Mouse (Mus musculus) kidney, adult 8-10 months (tissue): ENCODE data around the gene Golga2.
"Not testable (repeated sequence)": the region's sequence is repeated elsewhere in the genome, so short reads cannot be mapped to it uniquely, and the experiment has no call there.

Source experiments
- DNase-seq, 2 experiments: peaks; one replicate each; pipeline ENCODE4 v3.0.0; 2022

Gene Golga2

DNA sequence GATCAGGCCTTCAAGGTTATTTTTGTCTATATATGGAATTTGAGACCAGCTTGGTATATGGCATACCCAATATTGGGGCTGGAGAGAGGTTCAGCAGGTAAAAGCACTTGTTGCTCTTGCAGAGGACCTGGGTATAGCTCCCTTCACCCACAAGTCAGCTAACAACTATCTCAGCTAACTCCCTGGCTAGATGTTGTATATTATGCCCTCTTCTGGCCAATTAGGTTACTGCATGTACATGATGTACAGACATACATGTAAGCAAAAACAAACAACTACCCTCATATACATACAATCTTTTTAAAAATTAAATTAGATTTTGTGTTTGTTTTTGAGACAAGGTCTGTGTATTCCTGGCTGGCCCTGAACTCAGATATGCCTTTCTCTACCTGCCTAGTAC, 2.4 kb downstream of the Golga2 start:
- no peak for DNase-seq

DNA sequence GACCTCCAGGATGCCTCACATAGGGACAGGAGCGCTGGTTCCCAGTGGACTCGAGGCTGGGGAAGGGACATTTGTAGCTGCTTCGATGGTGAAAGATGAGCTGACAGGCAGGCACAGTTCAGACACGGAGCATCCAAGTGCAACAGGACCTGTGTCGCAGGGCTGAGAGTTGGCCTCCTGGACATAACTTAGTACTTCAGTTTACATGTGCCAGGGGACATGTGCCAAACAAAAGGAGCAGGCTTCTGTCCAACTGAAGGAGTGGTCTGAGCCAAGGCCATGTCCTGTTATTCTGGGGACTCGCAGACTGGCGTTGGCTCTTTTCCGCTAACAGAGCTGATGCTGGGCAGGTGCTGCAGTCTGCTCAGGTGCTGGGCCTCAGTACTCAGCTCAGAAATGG, 7.2 kb downstream of the Golga2 start:
- DNase-seq, result no peak

DNA sequence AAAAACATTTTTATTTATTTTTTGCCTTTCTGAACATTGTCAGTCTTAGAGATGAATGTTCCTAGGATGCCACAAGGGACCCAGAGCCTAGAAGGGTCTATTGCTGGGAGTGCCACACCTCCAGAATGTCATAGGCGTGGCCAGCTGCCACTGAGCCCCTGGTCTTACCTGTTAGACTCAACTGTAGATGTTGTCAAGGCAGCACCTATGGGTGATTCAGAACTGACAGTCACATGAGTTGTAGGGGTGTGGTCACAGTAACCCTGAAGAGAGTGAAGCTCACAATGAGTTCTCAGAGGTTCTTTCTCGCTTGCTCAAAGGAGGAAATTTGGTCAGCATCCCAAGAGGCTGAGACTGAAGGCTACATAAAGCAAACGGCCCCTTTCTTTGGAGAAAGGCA, 8.1 kb downstream of the Golga2 start:
- no peak for DNase-seq

DNA sequence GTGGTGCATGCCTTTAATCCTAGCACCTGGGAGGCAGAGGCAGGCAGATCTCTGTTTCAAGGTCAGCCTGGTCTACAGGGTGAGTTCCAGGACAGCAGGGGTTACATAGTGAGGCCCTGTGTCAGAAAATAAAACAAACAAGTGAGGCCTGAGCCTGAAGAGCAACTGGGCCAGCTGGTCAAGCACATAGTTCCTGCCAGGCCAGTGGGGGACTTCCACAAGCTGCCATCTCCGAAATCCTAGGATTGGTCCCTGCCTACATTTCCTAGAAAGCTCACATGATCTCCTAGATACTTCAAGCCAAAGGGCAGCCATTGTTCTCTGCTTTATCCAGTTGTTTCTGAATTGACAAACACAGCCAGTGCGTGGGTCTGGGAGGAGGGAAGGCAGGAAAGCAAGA, 8.7 kb downstream of the Golga2 start:
- not testable (repeated sequence) for DNase-seq

DNA sequence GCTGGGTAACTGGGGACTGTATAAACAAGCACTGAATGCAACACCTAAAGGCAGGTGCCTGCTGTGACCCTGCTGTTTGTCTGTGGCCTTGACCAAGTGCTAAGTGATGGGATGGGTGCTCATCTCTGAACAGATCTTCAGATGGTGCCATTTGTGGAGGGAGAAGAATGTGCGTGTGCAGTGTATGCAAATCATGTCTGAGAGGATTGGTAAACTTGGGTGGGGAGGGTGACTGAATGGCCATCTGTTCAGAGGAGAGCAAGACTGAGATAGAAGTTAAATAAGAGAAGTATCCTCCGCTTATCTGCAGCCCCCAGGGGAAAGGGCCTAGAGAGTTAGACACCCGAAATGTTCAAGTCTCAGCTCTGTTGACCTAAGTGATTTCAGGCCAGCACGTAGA, 12.3 kb downstream of the Golga2 start:
- no peak for DNase-seq

DNA sequence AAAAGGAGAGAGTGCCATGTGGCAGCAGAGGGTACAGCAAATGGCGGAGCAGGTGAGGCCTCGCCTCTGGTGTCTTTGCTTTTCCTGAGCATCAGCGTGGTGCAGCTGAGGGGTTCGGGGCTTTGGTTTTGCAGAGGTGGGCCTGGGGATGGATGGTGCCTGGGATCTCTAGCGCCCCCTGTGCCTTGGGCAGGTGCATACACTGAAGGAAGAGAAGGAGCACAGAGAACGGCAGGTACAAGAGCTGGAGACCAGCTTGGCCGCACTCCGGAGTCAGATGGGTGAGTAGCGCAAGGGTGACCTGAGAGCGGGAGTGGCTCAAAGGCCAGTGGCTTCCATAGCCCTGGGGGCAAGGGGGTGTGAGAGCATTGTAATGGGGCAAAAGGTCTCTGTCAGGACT, 15.8 kb downstream of the Golga2 start:
- DNase-seq, result no peak

DNA sequence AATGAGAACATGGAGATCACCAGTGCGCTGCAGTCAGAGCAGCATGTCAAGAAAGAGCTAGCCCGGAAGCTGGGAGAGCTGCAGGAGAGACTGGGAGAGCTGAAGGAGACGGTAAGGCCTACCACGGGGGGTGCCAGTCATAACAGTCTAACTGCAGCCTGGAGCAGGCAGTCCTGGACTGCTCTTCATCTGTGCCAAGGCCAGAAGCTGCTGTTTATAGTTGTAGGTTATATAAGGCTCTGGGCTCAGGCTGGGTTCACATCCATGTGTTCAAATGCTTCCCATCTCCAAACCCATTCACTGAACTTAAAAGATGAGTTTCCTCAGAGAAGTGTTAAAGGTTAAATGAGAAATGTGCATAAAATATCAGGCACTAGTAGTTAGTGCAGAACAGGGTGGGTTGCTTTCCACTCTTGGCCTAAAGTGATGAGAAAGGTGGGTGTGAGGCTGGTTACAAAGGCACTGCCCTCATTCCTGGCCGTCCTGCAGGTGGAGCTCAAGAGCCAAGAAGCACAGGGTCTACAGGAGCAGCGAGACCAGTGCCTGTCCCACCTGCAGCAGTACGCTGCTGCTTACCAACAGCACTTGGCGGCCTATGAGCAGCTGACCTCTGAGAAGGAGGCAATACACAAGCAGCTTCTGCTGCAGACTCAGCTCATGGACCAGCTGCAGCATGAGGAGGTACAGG, 17.1 kb downstream of the Golga2 start:
- peak in 1 of 2 experiments; percentile 53 for DNase-seq

DNA sequence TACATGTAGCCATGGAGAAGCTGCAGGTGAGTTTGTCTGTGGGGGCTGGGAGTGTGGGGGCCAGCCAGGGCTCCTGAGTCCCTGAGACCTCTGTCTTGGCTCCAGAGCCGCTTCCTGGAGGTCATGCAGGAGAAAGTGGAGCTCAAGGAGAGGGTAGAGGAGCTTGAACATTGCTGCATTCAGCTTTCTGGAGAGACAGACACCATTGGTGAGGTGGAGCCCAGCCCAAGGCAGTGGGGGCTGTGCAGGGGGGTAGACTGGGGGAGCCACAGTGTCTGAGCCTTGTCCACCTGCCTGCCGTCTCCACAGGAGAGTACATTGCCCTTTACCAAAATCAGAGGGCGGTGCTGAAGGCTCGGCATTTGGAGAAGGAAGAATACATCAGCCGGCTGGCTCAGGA, 18.5 kb downstream of the Golga2 start:
- no peak for DNase-seq

DNA sequence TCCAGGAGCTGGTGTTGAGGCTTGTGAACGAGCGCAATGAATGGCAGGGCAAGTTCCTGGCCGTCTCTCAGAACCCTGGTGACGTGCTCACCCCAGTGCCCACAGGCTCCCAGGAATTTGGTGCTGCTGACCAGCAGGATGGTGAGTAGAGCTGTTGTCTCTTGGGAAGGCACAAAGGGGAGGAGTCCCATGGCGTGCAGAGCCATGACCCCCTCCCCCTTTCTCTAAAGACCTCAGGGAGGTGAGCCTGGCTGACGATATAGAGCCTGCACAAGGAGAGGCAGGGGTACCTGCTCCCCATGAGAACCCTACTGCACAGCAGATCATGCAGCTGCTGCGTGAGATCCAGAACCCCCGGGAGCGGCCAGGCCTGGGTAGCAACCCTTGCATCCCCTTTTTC, 19.0 kb downstream of the Golga2 start:
- no peak for DNase-seq

DNA sequence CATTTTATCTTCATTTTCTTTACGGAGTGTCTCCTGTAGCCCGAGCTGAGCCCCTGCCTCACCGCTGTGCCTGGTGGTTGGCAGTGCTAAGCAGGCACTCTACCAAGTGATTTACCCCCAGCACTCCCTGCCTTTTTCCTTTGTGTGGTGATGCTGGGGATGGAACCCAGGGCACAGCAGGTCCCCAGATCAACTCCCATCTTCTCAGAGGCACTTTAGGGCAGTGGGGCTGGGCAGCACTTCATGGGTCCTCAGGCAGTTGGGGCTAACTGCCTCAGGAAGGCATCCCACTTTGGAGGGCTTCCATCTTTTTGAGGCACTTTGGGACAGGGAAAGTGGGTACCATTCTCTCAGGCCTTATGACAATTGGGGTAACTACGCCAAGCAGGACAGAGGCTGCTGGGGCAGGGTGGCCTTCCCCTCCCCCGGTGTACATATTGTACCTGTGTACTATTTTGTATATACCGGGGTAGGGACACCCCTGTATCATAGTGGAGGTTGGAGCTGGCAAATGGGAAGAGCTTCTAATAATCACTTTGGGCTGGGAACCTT, 20.1 kb downstream of the Golga2 start:
- DNase-seq, result no peak

DNA sequence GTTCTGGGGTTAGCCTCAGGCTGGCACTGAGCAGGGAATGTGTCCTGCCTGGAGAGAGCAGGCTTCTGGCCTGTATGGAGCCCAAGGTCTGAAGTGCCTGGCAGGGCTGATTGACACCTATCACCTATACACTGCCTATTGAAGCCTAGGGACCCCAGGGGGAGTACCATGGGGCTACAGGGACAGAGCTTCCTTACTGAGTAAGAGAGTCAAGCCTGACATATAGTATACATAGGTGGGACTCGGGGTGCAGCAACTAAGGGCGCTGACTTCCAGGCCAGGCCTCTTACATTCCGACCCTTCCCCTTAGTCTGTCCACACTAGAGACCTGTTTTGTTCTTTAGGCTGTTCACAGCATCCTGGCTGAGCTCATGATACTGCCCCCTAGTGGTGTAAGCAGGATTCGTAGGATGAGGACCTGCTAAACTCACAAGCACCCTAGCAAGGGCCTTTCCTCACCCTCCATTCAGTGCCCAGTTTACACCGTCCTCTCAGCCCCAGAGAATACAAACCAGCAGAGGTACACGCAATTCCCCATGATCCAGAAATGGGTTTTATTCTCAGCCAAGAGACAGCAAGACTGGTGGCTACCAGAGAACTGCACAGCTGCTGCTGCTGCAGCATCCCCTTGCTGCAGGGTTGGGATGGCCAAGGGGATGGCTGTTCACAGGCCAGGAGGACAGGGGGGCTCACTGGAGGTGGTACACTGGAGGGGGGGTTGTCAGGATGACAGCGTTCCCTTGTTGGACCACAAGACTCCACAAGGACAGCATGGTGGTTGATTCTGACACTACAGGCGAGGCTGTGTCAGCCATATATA, 21.0 kb downstream of the Golga2 start:
- DNase-seq, result peak; percentile 39 to 52

DNA sequence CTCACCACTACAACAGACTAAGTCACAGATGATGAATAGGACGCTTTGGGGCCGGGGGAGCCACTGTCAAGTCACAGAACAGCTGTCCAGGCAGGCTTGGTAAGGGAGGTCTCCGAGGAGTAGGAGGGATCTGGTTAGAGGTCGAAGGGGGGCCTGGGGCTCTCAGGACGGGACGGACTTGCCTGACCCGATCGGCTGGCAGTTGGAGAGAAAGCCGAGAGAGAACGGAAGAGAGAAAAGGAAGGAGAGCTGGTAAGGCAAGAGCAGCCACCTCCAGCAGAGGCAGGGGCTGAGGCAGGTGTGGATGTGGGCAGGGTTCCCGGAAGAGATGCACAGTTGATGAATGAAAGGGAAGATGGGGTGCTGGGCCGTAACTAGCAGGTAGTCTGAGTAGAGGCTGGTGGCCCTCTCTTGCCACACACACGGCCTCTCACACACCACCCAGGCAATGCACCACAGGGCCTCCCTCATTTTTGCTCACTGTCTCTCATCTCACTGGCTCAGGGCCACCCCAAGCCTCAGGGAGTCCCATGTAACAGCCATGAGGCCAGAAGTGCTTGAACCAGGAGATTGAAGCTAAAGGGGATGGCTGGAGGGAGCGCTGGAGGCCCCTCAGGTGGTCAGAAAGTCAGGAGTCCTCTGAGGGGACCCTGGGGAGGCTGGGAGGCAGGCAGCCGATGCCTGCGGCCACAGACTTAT, 21.8 kb downstream of the Golga2 start:
- DNase-seq, result no peak

DNA sequence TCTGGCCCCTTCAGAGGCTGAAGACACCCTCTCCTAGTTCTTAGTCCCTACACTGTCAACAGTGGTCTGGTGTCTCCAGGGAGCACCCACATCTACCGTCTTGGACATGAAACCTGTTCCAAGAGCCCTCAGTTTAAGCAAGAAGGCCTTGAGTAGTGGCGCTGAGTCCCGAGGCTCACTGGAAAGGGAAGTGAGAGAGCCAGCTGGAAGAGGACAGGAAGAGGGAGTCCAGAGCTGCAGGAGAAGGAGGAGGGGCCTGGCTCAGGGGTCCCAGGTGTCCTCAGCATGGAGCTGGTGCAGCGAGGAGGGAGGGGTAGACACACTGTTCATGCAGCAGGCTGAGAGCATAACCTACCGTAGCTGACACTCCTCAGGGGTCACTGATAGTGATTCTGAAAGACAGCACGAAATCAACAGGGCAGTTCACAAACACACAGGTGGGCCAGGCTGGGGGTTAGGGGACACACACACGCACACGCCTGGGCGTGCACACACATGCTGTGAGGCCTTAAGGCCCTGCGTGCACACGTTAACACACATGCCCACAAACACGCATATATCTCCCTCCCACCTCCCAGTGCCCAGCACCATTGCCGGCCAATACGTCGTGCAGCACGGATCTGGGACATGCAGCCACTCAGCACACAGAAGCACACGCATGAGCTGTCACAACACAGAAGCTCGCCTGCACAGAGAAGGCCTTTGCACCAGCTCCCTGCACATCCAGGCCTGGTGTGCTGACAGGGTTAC, 23.1 kb downstream of the Golga2 start:
- DNase-seq, result no peak

DNA sequence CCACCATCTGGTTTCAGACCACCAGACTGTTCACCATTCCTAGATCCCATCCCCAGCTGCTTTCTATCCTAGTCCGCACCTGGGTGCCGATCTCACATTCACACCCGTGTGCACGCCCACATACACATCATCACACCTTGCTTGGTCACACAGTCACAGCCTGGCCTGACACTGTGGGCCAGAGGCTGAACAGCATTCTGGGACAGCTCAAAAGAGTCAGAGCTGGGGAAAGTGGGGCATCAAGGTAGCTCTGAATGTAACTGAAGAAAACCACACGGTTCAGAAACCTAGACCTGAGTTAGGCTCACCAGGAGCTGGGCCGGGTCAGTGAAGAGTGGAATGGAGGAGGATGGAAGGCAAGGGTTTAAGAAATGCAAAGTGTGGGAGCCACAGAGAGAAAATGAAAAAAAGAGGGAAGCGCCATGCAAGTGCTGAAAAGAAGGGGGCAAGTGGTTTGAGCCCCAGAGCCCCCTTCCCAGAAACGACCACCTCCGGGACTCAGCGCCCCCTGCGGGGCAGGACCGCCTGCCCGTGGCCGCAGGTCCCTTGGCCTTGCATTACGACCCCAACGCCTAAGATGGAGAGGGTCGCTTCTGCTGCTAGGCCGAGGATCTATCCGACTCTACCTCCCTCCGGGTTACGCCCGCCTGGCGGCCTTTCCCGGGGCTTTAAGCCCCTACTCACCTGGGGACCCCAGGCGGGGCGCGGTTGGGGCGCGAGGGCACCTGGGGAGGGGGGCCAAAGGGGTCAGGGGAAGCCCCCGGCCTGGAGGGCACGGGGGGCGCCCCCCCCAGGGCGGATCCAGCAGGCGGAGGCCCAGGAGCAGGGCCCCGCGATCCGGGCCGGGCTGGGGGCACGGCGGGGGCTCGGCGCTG, 24.5 kb downstream of the Golga2 start:
- DNase-seq, result no peak

DNA sequence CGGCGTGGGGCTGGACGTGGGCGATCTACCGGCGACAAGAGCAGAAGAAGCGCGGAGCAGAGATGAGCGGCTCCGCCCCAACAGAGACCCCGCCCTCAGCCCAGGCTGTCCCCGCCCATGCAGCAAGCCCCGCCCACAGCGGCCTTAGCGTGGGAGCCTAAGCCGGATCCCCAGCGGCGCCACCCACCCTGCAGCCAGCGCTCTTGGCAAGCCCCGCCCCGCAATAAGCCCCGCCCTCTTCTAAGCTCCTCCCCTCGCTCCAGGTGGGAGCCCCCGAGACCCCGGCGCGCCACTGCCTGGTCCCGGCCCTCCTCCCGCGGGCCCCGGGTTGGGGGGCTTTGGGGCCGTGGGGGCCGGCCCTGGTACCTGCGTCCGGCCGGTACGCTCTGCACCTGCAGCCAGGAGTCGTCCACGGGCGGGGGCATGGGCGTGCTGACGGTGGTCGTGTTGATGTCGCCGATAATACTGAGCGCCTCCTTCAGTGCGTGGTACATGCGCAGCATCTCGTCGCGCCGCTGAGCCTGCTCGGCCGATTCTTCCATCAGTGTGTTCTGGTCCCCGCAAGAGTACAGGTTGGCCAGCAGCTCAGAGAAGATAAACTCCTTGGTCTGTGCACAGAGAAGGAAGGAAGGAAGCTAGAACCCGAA, 25.3 kb downstream of the Golga2 start:
- DNase-seq, result peak; percentile 55 to 74

DNA sequence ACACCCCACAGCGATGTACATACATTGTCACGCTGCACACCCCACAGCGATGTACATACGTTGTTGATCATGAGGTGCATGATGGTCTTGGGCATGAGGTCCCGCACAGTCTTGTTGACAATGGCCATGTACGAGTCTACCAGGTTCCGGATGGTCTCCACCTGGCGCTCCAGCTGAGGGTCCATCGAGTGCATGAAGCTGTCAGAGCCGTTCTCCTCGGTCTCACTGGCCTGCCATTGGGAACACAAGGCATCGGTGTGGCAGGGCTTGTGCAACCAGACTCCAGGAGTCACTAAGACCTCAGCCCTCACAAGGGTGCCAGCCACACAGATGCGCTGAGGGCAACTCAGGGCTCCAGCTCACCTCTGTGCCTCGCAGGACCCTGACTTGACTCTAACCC, 27.6 kb downstream of the Golga2 start:
- DNase-seq, result no peak

DNA sequence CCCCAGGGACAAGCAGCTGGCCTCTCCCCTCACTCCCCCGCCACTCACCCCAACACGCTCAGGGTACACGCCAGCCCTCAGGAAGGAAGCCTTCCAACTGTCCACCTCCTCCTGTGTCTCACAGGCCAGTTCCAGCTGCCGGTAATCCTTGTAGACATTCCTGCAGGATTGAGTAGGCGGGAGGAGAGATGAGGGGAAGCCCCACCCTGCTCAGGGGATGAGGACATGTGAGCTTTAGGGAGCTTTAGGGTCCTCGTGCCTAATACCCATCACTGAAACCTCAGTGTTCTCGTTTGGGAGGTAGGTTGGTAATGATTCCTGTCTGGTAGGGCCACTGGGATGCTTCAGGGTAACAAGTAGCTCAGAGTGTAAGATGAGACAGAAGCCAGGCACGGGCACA, 28.6 kb downstream of the Golga2 start:
- DNase-seq, result no peak

DNA sequence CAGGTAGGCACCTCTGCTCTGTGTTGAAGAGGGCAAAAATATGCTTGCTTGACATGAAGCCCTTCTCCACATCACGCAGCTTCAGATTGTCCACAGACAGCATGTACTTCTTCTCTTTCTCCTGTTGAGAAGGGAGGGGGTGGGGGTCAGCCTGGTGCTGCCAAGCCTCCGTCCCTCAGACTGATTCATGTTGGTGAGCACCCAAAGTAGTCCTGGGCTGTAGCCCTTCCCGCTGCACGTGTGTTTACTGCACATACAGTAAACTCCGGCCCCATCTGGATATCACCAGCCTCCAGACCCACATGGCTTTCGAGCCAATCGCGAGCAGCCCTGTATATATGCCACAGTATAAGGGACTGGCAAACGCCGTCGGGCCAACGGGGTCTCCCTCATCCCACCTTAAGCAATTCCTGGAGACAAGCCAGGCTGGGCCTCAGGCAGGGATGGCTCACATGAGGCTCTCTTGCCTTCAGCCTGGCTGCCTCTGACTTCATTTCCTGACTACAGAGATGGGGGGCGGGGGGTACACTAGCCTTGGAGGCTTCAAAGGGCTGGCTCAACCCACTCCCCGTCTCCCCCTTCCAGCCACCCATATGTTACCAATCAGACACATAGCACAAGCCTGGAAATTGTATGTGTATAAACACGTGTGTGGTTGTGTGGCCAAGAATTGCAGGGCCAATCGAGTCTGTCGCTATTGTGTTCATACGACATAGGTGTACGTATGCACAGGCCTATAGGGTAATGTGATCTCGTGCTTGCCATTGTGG, 29.9 kb downstream of the Golga2 start:
- no peak for DNase-seq

DNA sequence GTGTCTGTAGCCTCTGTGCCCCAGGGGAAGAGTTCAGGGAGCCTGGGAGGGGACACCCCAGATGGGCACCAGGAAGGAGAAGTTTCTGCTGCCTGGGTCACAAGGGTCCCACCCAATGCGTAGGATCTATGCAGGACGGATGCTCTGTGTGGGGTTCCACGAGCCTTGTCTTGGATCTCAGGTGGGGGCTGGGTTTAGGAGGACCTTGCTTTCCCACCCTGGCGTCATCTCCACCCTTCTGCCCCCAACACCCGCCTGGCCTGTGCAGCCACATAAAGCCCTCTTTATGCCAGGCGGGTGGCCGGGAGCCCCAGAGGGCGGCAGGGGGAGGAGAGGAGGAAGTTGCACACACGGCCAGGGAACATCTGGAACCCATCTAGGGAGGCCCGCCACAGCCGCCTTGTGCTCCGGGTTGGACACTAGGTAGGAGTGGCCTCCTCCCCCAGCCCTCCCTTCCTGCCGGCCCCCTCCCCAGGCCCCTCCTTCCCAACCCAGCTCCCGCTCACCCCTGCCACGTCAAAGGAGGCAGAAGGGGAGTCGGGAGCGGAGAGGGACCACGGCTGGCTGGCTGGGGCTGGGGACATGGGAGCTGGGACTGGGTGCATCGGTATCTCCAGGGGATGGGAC, 30.7 kb downstream of the Golga2 start:
- DNase-seq, result peak in 1 of 2 experiments; percentile 31
